Mouse (Mus musculus) lung, postnatal 0 days (tissue): Measurements from ENCODE around the gene Vegfa. TPM values are rescaled to one million over a fixed set of nuclear protein-coding genes. Genes with fewer than 3 reads are reported as not detected.

Experiments used
- ATAC-seq: fragments of 200-750 bp; cut with Nextera tagmentation; 2 replicates; pipeline ENCODE4 v1.8.0; 2017; ENCODE audit warnings: moderate library complexity
- DNase-seq: peaks from one replicate; pipeline ENCODE4 v3.0.0-alpha.2; 2016; ENCODE audit warnings: low spot score
- H3K27ac ChIP-seq: fragments of 300-500 bp; sonication (generic); 2 replicates; pipeline ENCODE4 v1.5.1; 2014; ENCODE audit warnings: antibody characterized with exemption, mild to moderate bottlenecking, low read length, mixed read lengths
- H3K27me3 ChIP-seq: fragments of 300-500 bp; sonication (generic); replicated peaks from 2 replicates; pipeline ENCODE4 v1.6.1; 2014; ENCODE audit warnings: low read length, mixed read lengths; ENCODE audit not compliant: insufficient read depth
- H3K36me3 ChIP-seq: fragments of 300-500 bp; sonication (generic); 2 replicates; pipeline ENCODE4 v1.6.1; 2014; ENCODE audit warnings: low read length, mixed read lengths; ENCODE audit not compliant: insufficient read depth
- H3K4me1 ChIP-seq: fragments of 300-500 bp; sonication (generic); 2 replicates; pipeline ENCODE4 v1.6.1; 2014; ENCODE audit warnings: antibody characterized with exemption, low read depth, low read length, mixed read lengths; ENCODE audit not compliant: insufficient read depth
- H3K4me2 ChIP-seq: fragments of 300-500 bp; sonication (generic); replicated peaks from 2 replicates; pipeline ENCODE4 v1.6.1; 2014; ENCODE audit warnings: low read depth, mild to moderate bottlenecking, low read length, moderate library complexity, mixed read lengths
- H3K4me3 ChIP-seq: fragments of 300-500 bp; sonication (generic); 2 replicates; pipeline ENCODE4 v1.5.1; 2014; ENCODE audit warnings: low read depth, low read length
- H3K9ac ChIP-seq: fragments of 300-500 bp; sonication (generic); replicated peaks from 2 replicates; pipeline ENCODE4 v1.6.1; 2014; ENCODE audit warnings: low read depth, mild to moderate bottlenecking
- H3K9me3 ChIP-seq: fragments of 300-500 bp; sonication (generic); 2 replicates; pipeline ENCODE4 v1.6.1; 2016; ENCODE audit warnings: low read length, mixed read lengths
- CTCF ChIP-seq: IDR thresholded peaks from 2 replicates; pipeline ENCODE4 v1.5.1; 2016; ENCODE audit warnings: antibody characterized with exemption, mild to moderate bottlenecking
- EP300 ChIP-seq: IDR thresholded peaks from 2 replicates; pipeline ENCODE4 v1.6.1; 2016; ENCODE audit warnings: antibody characterized with exemption, mild to moderate bottlenecking, control low read depth
- WGBS: fragments of 180-500 bp; shearing (Covaris S2); extraction: QIAGEN DNeasy Blood & Tissue Kit; methylation state at CpG from one replicate; pipeline ENCODE4 v1.1.7; 2014; 5-methylcytosine and 5-hydroxymethylcytosine counted together
- polyA plus RNA-seq: library from polyadenylated mRNA; unstranded; fragments of >200 nt; fragmentation: Nextera tagmentation; extraction: Ambion mirVana; gene quantifications from 2 replicates; pipeline ENCODE4 v1.2.1, GENCODE M21; 2015

Gene Vegfa
- polyA plus RNA-seq, 1 experiment from 2014 or later, result 21.4 TPM

GRCm38 (mm10) chr17:46044953-46045352, 12.8 kb upstream of the Vegfa start:
- WGBS, result 79% methylated on average over 5 of the region's 5 CpGs
- Histone ChIP-seq H3K27ac (no peak overlapping the region), H3K4me2 (no peak overlapping the region), H3K36me3 (no peaks in the 10 kb centered on the region), H3K27me3 (no peaks in the 10 kb centered on the region), H3K9ac (no peak overlapping the region), H3K9me3 (no peaks in the 10 kb centered on the region), H3K4me1 (no peaks in the 10 kb centered on the region), H3K4me3 (no peak overlapping the region)
- no peak for ATAC-seq
- DNase-seq, result no peak
- no peak for TF ChIP-seq EP300

- Histone ChIP-seq H3K9me3 (no peaks in the 10 kb centered on the region), H3K4me1 (no peaks in the 10 kb centered on the region), H3K4me3 (no peak overlapping the region), H3K4me2 (no peak overlapping the region), H3K27ac (no peak overlapping the region), H3K27me3 (no peaks in the 10 kb centered on the region), H3K36me3 (no peaks in the 10 kb centered on the region), H3K9ac (no peak overlapping the region)
- TF ChIP-seq EP300 (no peak), CTCF (no peak)
- DNase-seq (no peak), ATAC-seq (no peak)
- 73% methylated on average over 8 of the region's 8 CpGs for WGBS
Observed at GRCm38 (mm10) chr17:46042158-46042557, 10.0 kb upstream of the Vegfa start.

- Histone ChIP-seq H3K9ac (no peak overlapping the region), H3K4me3 (no peak overlapping the region), H3K4me1 (no peaks in the 10 kb centered on the region), H3K4me2 (no peak overlapping the region), H3K27me3 (no peaks in the 10 kb centered on the region), H3K36me3 (no peaks in the 10 kb centered on the region), H3K9me3 (no peaks in the 10 kb centered on the region), H3K27ac (no peak overlapping the region)
- 80% methylated on average over 3 of the region's 3 CpGs for WGBS
- no peak for TF ChIP-seq CTCF
- TF ChIP-seq EP300, result no peak
- ATAC-seq (no peak; the same call in 1 of the 2 replicates), DNase-seq (no peak)
Observed at GRCm38 (mm10) chr17:46041679-46042078, 9.5 kb upstream of the Vegfa start.

- H3K4me1 ChIP-seq, result no peaks in the 10 kb centered on the region; the same call in 1 of the 2 replicates
- no peaks in the 10 kb centered on the region for H3K9me3 ChIP-seq
- no peak overlapping the region for H3K9ac ChIP-seq
- H3K4me2 ChIP-seq, result no peak overlapping the region
- 57% methylated on average over 5 of the region's 5 CpGs for WGBS
- DNase-seq (peak; percentile 54), ATAC-seq (peak; percentile 47; the same call in 1 of the 2 replicates)
- H3K4me3 ChIP-seq, result no peak overlapping the region
- TF ChIP-seq CTCF, result peak; percentile 74
- no peak for TF ChIP-seq EP300
- no peak overlapping the region for H3K27ac ChIP-seq
- H3K36me3 ChIP-seq, result no peaks in the 10 kb centered on the region
- H3K27me3 ChIP-seq, result no peaks in the 10 kb centered on the region
Observed at GRCm38 (mm10) chr17:46041223-46041622, 9.1 kb upstream of the Vegfa start.

- no peak for DNase-seq
- Histone ChIP-seq H3K4me2 (no peak overlapping the region), H3K4me3 (no peak overlapping the region), H3K9me3 (no peaks in the 10 kb centered on the region), H3K9ac (no peak overlapping the region), H3K27ac (no peak overlapping the region), H3K36me3 (no peaks in the 10 kb centered on the region), H3K27me3 (no peaks in the 10 kb centered on the region), H3K4me1 (no peaks in the 10 kb centered on the region; the same call in 1 of the 2 replicates)
- no peak for ATAC-seq
- 16% methylated on average over 6 of the region's 6 CpGs for WGBS
- TF ChIP-seq CTCF (no peak), EP300 (no peak)
Observed at GRCm38 (mm10) chr17:46040561-46040960, 8.4 kb upstream of the Vegfa start.

GRCm38 (mm10) chr17:46038906-46039305, 6.7 kb upstream of the Vegfa start:
- no peaks in the 10 kb centered on the region for H3K27me3 ChIP-seq
- no peak overlapping the region for H3K4me3 ChIP-seq
- DNase-seq, result no peak
- no peaks in the 10 kb centered on the region for H3K36me3 ChIP-seq
- no peak overlapping the region for H3K4me2 ChIP-seq
- H3K9me3 ChIP-seq, result no peaks in the 10 kb centered on the region
- no peak overlapping the region for H3K9ac ChIP-seq
- TF ChIP-seq EP300, result no peak
- peak; percentile 45 for TF ChIP-seq CTCF
- WGBS, result 46% methylated on average over 3 of the region's 3 CpGs
- H3K27ac ChIP-seq, result no peak overlapping the region
- H3K4me1 ChIP-seq, result no peaks in the 10 kb centered on the region; the same call in 1 of the 2 replicates
- no peak for ATAC-seq

GRCm38 (mm10) chr17:46036400-46036799, 4.2 kb upstream of the Vegfa start:
- no peak overlapping the region for H3K27ac ChIP-seq
- H3K4me3 ChIP-seq, result no peak overlapping the region
- no peaks in the 10 kb centered on the region; the same call in 1 of the 2 replicates for H3K4me1 ChIP-seq
- 51% methylated on average over 6 of the region's 6 CpGs for WGBS
- no peak for TF ChIP-seq CTCF
- no peak for TF ChIP-seq EP300
- no peaks in the 10 kb centered on the region for H3K27me3 ChIP-seq
- no peaks in the 10 kb centered on the region for H3K9me3 ChIP-seq
- H3K36me3 ChIP-seq, result no peaks in the 10 kb centered on the region
- H3K9ac ChIP-seq, result no peak overlapping the region
- no peak overlapping the region for H3K4me2 ChIP-seq
- peak; percentile 51 for DNase-seq
- no peak for ATAC-seq
